Mouse (Mus musculus): ENCODE measurements at regions not wholly inside any gene's neighbourhood (a gene's known extent, or its start where the extent isn't known, plus 50 kb on each side); places are given as distances from the start of the nearest gene placed in this dataset.
A peak's percentile ranks its signal among the peaks of the same experiment; 100 is the strongest.

- H3K27me3 ChIP-seq (ENCODE audit: control insufficient read depth, insufficient read depth, low read length): no peaks in the 10 kb centered on the region
- H3K27ac ChIP-seq (ENCODE audit: low read depth, low read length): no peak overlapping the region
- H3K9ac ChIP-seq (ENCODE audit: low read length): no peak overlapping the region
- H3K4me3 ChIP-seq (ENCODE audit: low read depth, low read length): no peak overlapping the region
- H3K36me3 ChIP-seq (ENCODE audit: control insufficient read depth, insufficient read depth, low read length): no peaks in the 10 kb centered on the region
- WGBS: 60% methylated on average over 8 of the region's 8 CpGs
- H3K9me3 ChIP-seq (ENCODE audit: control insufficient read depth, low read length): no peaks in the 10 kb centered on the region
- no peaks in the 10 kb centered on the region for H3K4me1 ChIP-seq (replicated peaks; ENCODE audit: control insufficient read depth, insufficient read depth, low read length)
- DNase-seq (ENCODE audit: low spot score) (no peak), ATAC-seq (replicated peaks; ENCODE audit: low FRiP score) (no peak)
- H3K4me2 ChIP-seq (ENCODE audit: low read depth, low read length, severe bottlenecking): no peak overlapping the region
Observed at GRCm38 (mm10) chr1:165062813-165063492, 97.6 kb downstream of the Tbx19 start.

- Histone ChIP-seq H3K9ac (ENCODE audit: low read length) (no peak overlapping the region), H3K9me3 (ENCODE audit: control insufficient read depth, low read length) (no peaks in the 10 kb centered on the region), H3K4me3 (ENCODE audit: low read depth, low read length) (no peak overlapping the region), H3K36me3 (ENCODE audit: control insufficient read depth, insufficient read depth, low read length) (no peaks in the 10 kb centered on the region), H3K27ac (ENCODE audit: low read depth, low read length) (no peak overlapping the region), H3K4me1 (replicated peaks; ENCODE audit: control insufficient read depth, insufficient read depth, low read length) (no peaks in the 10 kb centered on the region), H3K4me2 (ENCODE audit: low read depth, low read length, severe bottlenecking) (no peak overlapping the region), H3K27me3 (ENCODE audit: control insufficient read depth, insufficient read depth, low read length) (no peaks in the 10 kb centered on the region)
- 85% methylated on average over 3 of the region's 3 CpGs for WGBS
- DNase-seq (ENCODE audit: low spot score): no peak
- ATAC-seq (replicated peaks; ENCODE audit: low FRiP score): no peak
Observed at GRCm38 (mm10) chr1:165061420-165061819, 99.2 kb downstream of the Tbx19 start.

GRCm38 (mm10) chr1:165054245-165054644, 106.3 kb downstream of the Tbx19 start:
- Histone ChIP-seq H3K4me1 (replicated peaks; ENCODE audit: control insufficient read depth, insufficient read depth, low read length) (no peaks in the 10 kb centered on the region), H3K27me3 (ENCODE audit: control insufficient read depth, insufficient read depth, low read length) (no peaks in the 10 kb centered on the region), H3K4me3 (ENCODE audit: low read depth, low read length) (no peak overlapping the region), H3K9ac (ENCODE audit: low read length) (no peak overlapping the region), H3K27ac (ENCODE audit: low read depth, low read length) (no peak overlapping the region), H3K9me3 (ENCODE audit: control insufficient read depth, low read length) (no peaks in the 10 kb centered on the region), H3K36me3 (ENCODE audit: control insufficient read depth, insufficient read depth, low read length) (no peaks in the 10 kb centered on the region), H3K4me2 (ENCODE audit: low read depth, low read length, severe bottlenecking) (no peak overlapping the region)
- WGBS: 82% methylated on average over 6 of the region's 6 CpGs
- DNase-seq (ENCODE audit: low spot score) (no peak), ATAC-seq (replicated peaks; ENCODE audit: low FRiP score) (no peak)

DNA sequence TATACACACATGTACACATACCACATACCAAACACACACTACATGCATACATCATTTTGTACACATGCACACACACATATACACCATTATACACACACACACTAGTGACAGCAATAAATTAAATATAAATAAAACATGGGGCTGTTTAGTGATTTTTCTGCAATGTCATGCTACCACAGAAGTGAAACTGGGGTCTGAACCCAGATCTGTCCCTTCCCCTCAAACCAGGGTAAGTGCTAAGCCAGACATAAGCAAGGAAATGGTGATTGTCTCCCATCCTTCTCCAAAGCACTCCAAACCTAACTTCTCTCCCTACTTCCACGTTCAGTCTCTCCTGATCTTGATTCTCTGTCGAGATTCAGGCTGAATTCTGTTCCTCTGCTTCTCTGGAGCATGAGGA, 109.3 kb downstream of the Tbx19 start:
- ATAC-seq (replicated peaks; ENCODE audit: low FRiP score) (no peak), DNase-seq (ENCODE audit: low spot score) (no peak)
- Histone ChIP-seq H3K4me2 (ENCODE audit: low read depth, low read length, severe bottlenecking) (no peak overlapping the region), H3K36me3 (ENCODE audit: control insufficient read depth, insufficient read depth, low read length) (no peaks in the 10 kb centered on the region), H3K27ac (ENCODE audit: low read depth, low read length) (no peak overlapping the region), H3K9ac (ENCODE audit: low read length) (no peak overlapping the region), H3K27me3 (ENCODE audit: control insufficient read depth, insufficient read depth, low read length) (no peaks in the 10 kb centered on the region), H3K4me3 (ENCODE audit: low read depth, low read length) (no peak overlapping the region), H3K9me3 (ENCODE audit: control insufficient read depth, low read length) (no peaks in the 10 kb centered on the region), H3K4me1 (replicated peaks; ENCODE audit: control insufficient read depth, insufficient read depth, low read length) (no peaks in the 10 kb centered on the region)
- 68% methylated on average over 2 of the region's 2 CpGs for WGBS

- no peak for ATAC-seq (replicated peaks; ENCODE audit: low FRiP score)
- WGBS: 80% methylated on average over 4 of the region's 4 CpGs
- no peak overlapping the region for H3K4me3 ChIP-seq (ENCODE audit: low read depth, low read length)
Observed at GRCm38 (mm10) chr1:165050176-165050575, 110.4 kb downstream of the Tbx19 start.

DNA sequence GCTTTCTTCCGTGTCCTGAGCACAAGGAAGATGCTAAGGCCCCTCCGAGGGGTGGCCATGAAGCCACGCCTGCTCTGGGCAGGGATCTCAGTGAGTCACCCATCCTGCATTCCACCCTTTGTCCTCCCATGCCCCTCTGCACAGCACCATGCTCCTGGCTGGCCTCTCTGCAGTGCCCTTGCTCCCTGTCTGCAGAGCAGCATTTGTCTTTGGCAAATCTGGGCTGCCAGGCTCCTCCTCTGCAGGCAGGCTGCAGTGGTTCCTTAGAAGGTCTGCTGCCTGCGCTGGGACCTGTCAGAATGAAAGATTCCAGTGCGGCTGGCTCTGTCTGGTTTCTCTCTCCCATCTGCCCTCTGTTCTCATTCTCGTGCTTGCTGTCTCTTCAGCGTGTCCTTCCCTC, 111.3 kb upstream of the Xcl1 start:
- WGBS: 26% methylated on average over 7 of the region's 7 CpGs
- Histone ChIP-seq H3K4me3 (ENCODE audit: low read depth, low read length) (no peak overlapping the region), H3K36me3 (ENCODE audit: control insufficient read depth, insufficient read depth, low read length) (no peaks in the 10 kb centered on the region), H3K9me3 (ENCODE audit: control insufficient read depth, low read length) (no peaks in the 10 kb centered on the region), H3K4me1 (replicated peaks; ENCODE audit: control insufficient read depth, insufficient read depth, low read length) (no peaks in the 10 kb centered on the region), H3K27me3 (ENCODE audit: control insufficient read depth, insufficient read depth, low read length) (no peaks in the 10 kb centered on the region), H3K4me2 (ENCODE audit: low read depth, low read length, severe bottlenecking) (no peak overlapping the region), H3K9ac (ENCODE audit: low read length) (no peak overlapping the region), H3K27ac (ENCODE audit: low read depth, low read length) (no peak overlapping the region)
- peak; percentile 55 for ATAC-seq (replicated peaks; ENCODE audit: low FRiP score)
- no peak for DNase-seq (ENCODE audit: low spot score)

More at GRCm38 (mm10) chr1:165050176-165050575, 110.4 kb downstream of the Tbx19 start:
- Histone ChIP-seq H3K4me1 (replicated peaks; ENCODE audit: control insufficient read depth, insufficient read depth, low read length) (no peaks in the 10 kb centered on the region), H3K4me2 (ENCODE audit: low read depth, low read length, severe bottlenecking) (no peak overlapping the region), H3K36me3 (ENCODE audit: control insufficient read depth, insufficient read depth, low read length) (no peaks in the 10 kb centered on the region), H3K27me3 (ENCODE audit: control insufficient read depth, insufficient read depth, low read length) (no peaks in the 10 kb centered on the region), H3K9ac (ENCODE audit: low read length) (no peak overlapping the region), H3K27ac (ENCODE audit: low read depth, low read length) (no peak overlapping the region), H3K9me3 (ENCODE audit: control insufficient read depth, low read length) (no peaks in the 10 kb centered on the region)
- no peak for DNase-seq (ENCODE audit: low spot score)

DNA sequence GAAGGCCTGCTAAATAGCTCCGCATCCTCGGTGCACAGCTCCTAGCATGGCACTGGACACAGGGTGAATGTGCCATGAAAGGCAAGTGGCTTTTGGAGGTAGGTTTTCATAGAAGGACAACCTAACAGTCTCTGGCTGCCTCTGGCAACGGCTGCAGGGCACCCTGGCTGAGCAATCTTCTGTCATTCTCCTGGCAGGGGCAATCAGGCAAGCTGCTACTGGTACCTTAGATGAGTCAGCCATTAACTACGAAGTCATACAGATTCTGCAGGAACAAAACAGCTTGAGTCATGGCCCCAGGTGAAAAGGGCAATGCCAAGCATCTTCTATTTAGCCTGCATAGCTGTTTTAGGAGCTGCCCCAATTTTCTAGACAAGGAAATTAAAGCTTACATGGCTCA, 110.7 kb upstream of the Xcl1 start:
- Histone ChIP-seq H3K9ac (ENCODE audit: low read length) (no peak overlapping the region), H3K4me3 (ENCODE audit: low read depth, low read length) (no peak overlapping the region), H3K27me3 (ENCODE audit: control insufficient read depth, insufficient read depth, low read length) (no peaks in the 10 kb centered on the region), H3K36me3 (ENCODE audit: control insufficient read depth, insufficient read depth, low read length) (no peaks in the 10 kb centered on the region), H3K4me2 (ENCODE audit: low read depth, low read length, severe bottlenecking) (no peak overlapping the region), H3K9me3 (ENCODE audit: control insufficient read depth, low read length) (no peaks in the 10 kb centered on the region), H3K27ac (ENCODE audit: low read depth, low read length) (no peak overlapping the region), H3K4me1 (replicated peaks; ENCODE audit: control insufficient read depth, insufficient read depth, low read length) (no peaks in the 10 kb centered on the region)
- DNase-seq (ENCODE audit: low spot score): no peak
- ATAC-seq (replicated peaks; ENCODE audit: low FRiP score): no peak
- WGBS: 81% methylated on average over 4 of the region's 4 CpGs

GRCm38 (mm10) chr1:165043361-165043760, 108.0 kb upstream of the Xcl1 start:
- WGBS: 67% methylated on average over 3 of the region's 3 CpGs
- H3K4me2 ChIP-seq (ENCODE audit: low read depth, low read length, severe bottlenecking): no peak overlapping the region
- no peaks in the 10 kb centered on the region for H3K9me3 ChIP-seq (ENCODE audit: control insufficient read depth, low read length)
- no peaks in the 10 kb centered on the region for H3K4me1 ChIP-seq (replicated peaks; ENCODE audit: control insufficient read depth, insufficient read depth, low read length)
- H3K27me3 ChIP-seq (ENCODE audit: control insufficient read depth, insufficient read depth, low read length): no peaks in the 10 kb centered on the region
- H3K27ac ChIP-seq (ENCODE audit: low read depth, low read length): no peak overlapping the region
- no peak overlapping the region for H3K4me3 ChIP-seq (ENCODE audit: low read depth, low read length)
- DNase-seq (ENCODE audit: low spot score): no peak
- H3K36me3 ChIP-seq (ENCODE audit: control insufficient read depth, insufficient read depth, low read length): no peaks in the 10 kb centered on the region
- ATAC-seq (replicated peaks; ENCODE audit: low FRiP score): no peak
- no peak overlapping the region for H3K9ac ChIP-seq (ENCODE audit: low read length)

GRCm38 (mm10) chr1:165042105-165042504, 106.8 kb upstream of the Xcl1 start:
- Histone ChIP-seq H3K36me3 (ENCODE audit: control insufficient read depth, insufficient read depth, low read length) (no peaks in the 10 kb centered on the region), H3K4me3 (ENCODE audit: low read depth, low read length) (no peak overlapping the region), H3K9ac (ENCODE audit: low read length) (no peak overlapping the region), H3K27ac (ENCODE audit: low read depth, low read length) (no peak overlapping the region), H3K4me1 (replicated peaks; ENCODE audit: control insufficient read depth, insufficient read depth, low read length) (no peaks in the 10 kb centered on the region), H3K9me3 (ENCODE audit: control insufficient read depth, low read length) (no peaks in the 10 kb centered on the region), H3K4me2 (ENCODE audit: low read depth, low read length, severe bottlenecking) (no peak overlapping the region), H3K27me3 (ENCODE audit: control insufficient read depth, insufficient read depth, low read length) (no peaks in the 10 kb centered on the region)
- no peak for ATAC-seq (replicated peaks; ENCODE audit: low FRiP score)
- 77% methylated on average over 2 of the region's 2 CpGs for WGBS
- DNase-seq (ENCODE audit: low spot score): no peak
